Mouse (Mus musculus): Measurements from ENCODE around the gene Unc5c.

Gene Unc5c

GRCm38 (mm10) chr3:141511253-141512038 is 46.4 kb downstream of the Unc5c start:
- DNase-seq (ENCODE audit: low spot score) = no peak

GRCm38 (mm10) chr3:141528751-141529150 is 63.7 kb downstream of the Unc5c start:
- no peak for DNase-seq (ENCODE audit: low spot score)

- DNase-seq (ENCODE audit: low spot score) = no peak
These were observed 64.6 kb downstream of the Unc5c start for GRCm38 (mm10) chr3:141529599-141529998.

- DNase-seq (ENCODE audit: low spot score) = no peak
These were observed 68.8 kb downstream of the Unc5c start for GRCm38 (mm10) chr3:141533861-141534260.

GRCm38 (mm10) chr3:141536857-141537256 is 71.8 kb downstream of the Unc5c start:
- DNase-seq (ENCODE audit: low spot score) = no peak

- DNase-seq (ENCODE audit: low spot score) = no peak
These were observed 73.1 kb downstream of the Unc5c start for GRCm38 (mm10) chr3:141538120-141538519.

GRCm38 (mm10) chr3:141540749-141541148 is 75.7 kb downstream of the Unc5c start:
- no peak for DNase-seq (ENCODE audit: low spot score)

- DNase-seq (ENCODE audit: low spot score) = no peak
These were observed 82.4 kb downstream of the Unc5c start for GRCm38 (mm10) chr3:141547341-141547814.

- DNase-seq (ENCODE audit: low spot score) = no peak
These were observed 84.6 kb downstream of the Unc5c start for GRCm38 (mm10) chr3:141549661-141550060.

- DNase-seq (ENCODE audit: low spot score) = no peak
These were observed 87.9 kb downstream of the Unc5c start for GRCm38 (mm10) chr3:141552960-141553359.

GRCm38 (mm10) chr3:141557072-141557471 is 92.1 kb downstream of the Unc5c start:
- no peak for DNase-seq (ENCODE audit: low spot score)

- no peak for DNase-seq (ENCODE audit: low spot score)
These were observed 110.2 kb downstream of the Unc5c start for GRCm38 (mm10) chr3:141575076-141575688.

- no peak for DNase-seq (ENCODE audit: low spot score)
These were observed 112.4 kb downstream of the Unc5c start for GRCm38 (mm10) chr3:141577382-141577781.

- DNase-seq (ENCODE audit: low spot score) = no peak
These were observed 116.3 kb downstream of the Unc5c start for GRCm38 (mm10) chr3:141581190-141581891.

GRCm38 (mm10) chr3:141581892-141582214 is 116.8 kb downstream of the Unc5c start:
- DNase-seq (ENCODE audit: low spot score) = no peak

- no peak for DNase-seq (ENCODE audit: low spot score)
These were observed 118.2 kb downstream of the Unc5c start for GRCm38 (mm10) chr3:141583180-141583579.

- no peak for DNase-seq (ENCODE audit: low spot score)
These were observed 124.5 kb downstream of the Unc5c start for GRCm38 (mm10) chr3:141589392-141590012.

- no peak for DNase-seq (ENCODE audit: low spot score)
These were observed 128.2 kb downstream of the Unc5c start for GRCm38 (mm10) chr3:141593249-141593648.

- DNase-seq (ENCODE audit: low spot score) = no peak
These were observed 129.1 kb downstream of the Unc5c start for GRCm38 (mm10) chr3:141594120-141594519.

GRCm38 (mm10) chr3:141595073-141595472 is 130.1 kb downstream of the Unc5c start:
- no peak for DNase-seq (ENCODE audit: low spot score)

GRCm38 (mm10) chr3:141596461-141596860 is 131.4 kb downstream of the Unc5c start:
- DNase-seq (ENCODE audit: low spot score) = no peak

- no peak for DNase-seq (ENCODE audit: low spot score)
These were observed 131.9 kb downstream of the Unc5c start for GRCm38 (mm10) chr3:141596881-141597280.

- DNase-seq (ENCODE audit: low spot score) = no peak
These were observed 133.0 kb downstream of the Unc5c start for GRCm38 (mm10) chr3:141597974-141598373.
